Mouse (Mus musculus): ENCODE data around the gene Mael.

The Mael gene

GRCm38 (mm10) chr1:166204171-166204570, 34.4 kb downstream of the Mael start:
- DNase-seq = no peak

- no peak for DNase-seq
These were observed 48.7 kb downstream of the Mael start for GRCm38 (mm10) chr1:166189821-166190220.

DNA sequence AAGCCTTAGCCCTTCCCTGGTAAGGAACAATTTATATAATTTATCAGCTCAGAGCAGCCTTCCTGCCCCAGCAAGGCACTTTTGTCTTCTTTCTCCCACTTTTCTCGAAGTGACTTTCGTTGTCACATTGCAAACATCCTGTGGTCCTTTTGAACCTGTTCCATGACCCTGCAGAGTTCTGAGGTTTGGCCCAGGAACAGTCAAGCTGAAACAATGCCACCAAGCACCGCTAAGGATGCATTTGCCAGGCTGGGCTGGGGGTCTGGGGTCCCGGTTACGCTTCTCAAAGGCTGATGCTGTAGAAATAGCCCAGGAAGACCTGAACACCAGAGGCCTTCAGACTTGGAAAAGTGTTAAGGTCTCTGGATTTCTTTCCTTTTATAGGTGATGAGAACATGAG, 53.2 kb downstream of the Mael start:
- DNase-seq = no peak

GRCm38 (mm10) chr1:166184391-166185229, 53.9 kb downstream of the Mael start:
- no peak for DNase-seq

DNA sequence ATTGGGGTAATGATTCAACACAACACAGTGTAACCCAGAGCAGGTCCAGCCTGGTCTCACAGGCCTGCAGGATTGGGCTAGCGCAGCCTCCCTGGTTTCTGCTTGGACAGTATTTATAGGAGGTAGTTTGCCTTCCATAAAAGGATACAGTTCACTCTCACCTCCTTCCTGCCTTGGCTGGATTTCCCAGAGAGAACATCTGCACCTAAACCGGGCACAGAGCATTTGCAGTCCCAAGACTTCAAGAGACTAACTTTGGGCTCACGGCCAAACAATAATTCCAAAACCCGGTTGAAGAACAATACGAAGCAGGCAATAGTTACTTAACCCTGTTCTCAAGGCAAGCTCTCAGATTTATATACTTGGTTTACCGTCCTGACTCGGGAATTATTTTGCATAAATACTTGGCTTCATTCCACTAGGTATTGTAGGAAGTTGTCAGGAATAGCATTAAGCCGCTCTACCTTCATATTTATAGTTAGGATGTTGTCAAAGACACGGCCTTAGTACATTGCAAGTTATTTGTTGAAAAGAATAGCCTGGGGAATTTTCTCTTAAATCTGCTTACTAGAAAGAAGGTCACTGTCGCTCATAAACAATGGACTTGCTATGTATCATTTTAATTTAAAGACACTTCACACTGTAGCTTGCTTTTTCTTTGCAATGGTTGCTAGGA, 55.5 kb downstream of the Mael start:
- DNase-seq = no peak

- DNase-seq = no peak
These were observed 57.0 kb downstream of the Mael start for GRCm38 (mm10) chr1:166181510-166181909.

DNA sequence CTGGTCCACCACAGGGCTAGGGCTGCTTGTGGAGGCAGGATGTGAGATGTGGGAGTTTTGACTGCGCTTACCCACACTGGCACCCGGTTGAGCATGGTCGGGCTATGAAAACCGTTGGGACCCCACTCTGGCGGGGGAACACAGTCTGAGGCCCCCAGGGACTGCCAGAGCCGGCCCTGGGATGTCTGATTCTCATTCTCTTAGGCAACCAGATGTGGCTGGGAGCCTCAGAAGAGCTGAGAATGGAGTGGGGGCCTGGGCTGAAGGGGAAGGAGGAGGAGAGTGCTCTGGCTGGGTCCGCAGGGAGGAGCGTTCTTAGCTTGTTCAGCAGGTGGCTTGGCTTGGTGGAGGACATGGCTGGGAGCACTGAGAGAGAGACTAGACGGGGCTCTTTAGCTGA, 64.9 kb downstream of the Mael start:
- DNase-seq = no peak

GRCm38 (mm10) chr1:166172992-166173391, 65.6 kb downstream of the Mael start:
- no peak for DNase-seq

DNA sequence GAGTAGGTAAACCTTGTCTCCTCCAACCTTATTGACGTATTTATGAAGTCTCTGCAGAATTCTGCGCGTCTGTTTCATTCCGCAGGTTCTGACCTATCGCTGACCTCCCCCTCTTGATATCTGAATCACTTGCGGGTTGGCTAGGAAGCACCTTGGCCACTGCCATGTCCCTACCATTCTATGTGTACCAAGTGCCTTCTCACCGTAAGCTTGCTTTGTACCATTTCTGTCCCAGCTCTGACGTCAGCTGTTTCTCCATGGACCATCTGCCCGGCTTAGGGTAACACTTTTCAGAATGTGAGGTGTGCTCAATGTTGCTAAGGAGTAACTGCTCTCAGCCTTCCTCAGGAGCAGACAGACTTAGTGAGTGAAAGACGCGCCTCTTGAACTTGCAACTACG, 67.7 kb downstream of the Mael start:
- DNase-seq = no peak

DNA sequence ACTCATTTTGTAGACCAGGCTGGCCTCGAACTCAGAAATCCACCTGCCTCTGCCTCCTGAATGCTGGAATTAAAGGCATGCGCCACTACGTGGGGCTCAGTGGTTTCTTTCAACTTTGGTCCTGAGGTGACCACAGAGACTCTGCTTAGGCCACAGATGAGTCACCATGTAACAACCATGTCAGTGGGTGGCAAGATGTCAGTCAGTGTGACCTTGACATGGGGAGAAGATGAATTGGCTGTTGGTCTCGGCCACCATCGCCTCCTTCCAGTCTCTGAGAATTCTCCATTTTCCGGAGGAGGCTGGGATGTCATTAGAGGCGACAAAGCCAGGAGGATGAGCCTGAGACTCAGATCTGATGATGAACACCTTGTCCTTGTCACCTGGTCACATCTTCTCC, 68.8 kb downstream of the Mael start:
- DNase-seq = no peak

GRCm38 (mm10) chr1:166168017-166168416, 70.5 kb downstream of the Mael start:
- no peak for DNase-seq

DNA sequence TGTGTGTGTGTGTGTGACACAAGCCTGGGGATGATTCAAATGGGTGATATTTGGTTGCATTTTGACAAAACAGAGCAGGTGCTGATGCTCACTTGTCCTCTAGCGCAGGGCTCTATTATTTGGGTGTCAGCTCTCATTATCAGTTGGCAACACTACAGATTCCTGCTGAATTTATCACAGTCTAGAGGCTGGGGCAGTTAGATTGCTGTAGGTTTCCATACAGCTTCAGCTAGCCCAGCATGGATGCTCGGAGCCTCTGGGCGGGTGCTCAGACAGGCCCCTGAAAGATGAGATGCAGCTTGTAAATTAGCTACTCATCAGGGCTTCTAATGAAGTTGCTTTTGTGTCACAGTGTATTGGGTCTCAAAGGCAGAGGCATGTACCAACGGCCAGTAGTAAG, 71.1 kb downstream of the Mael start:
- no peak for DNase-seq

DNA sequence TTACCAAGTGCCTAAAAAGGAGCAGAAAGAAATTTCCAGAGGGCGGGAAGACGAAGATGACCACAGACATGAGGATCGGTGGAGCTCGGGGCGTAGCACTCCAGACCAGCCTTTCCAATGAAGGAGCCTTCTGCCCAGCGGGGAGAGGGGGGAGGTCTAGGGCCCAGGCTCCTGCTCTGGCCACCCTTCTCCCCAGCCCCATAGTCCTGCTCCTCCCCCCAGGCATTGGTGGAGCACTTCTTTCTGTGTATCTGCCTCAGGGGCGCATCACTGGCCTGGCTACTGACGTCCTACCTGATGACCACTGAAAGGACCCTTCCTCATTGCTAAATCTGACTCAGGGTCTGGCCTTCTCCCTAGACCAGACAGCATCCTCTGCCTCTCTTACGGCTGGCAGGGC, 73.4 kb downstream of the Mael start:
- no peak for DNase-seq

GRCm38 (mm10) chr1:166164580-166164979, 74.0 kb downstream of the Mael start:
- DNase-seq = no peak

- peak; percentile 80 for DNase-seq
These were observed 77.7 kb downstream of the Mael start for GRCm38 (mm10) chr1:166160569-166161445.

DNA sequence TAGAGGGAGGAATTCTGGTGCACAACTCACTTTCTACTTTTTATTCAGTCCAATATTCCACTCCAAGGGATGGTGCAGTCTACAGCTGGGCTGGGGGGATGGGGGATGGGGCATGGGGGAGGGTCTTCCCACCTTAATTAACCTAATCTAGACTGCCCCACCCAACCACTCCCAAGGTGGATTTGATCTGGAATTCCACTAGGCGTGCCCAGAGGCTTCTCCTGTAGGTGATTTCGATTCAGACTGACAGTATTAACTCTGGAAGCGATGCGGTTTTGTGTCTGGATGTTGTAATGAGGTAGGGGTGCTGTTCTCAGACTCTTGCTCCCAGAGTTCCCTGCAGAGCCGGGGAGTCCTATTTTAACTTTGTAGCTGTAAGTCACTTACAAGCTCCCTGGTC, 78.4 kb downstream of the Mael start:
- no peak for DNase-seq

- no peak for DNase-seq
These were observed 79.9 kb downstream of the Mael start for GRCm38 (mm10) chr1:166158664-166159063.

DNA sequence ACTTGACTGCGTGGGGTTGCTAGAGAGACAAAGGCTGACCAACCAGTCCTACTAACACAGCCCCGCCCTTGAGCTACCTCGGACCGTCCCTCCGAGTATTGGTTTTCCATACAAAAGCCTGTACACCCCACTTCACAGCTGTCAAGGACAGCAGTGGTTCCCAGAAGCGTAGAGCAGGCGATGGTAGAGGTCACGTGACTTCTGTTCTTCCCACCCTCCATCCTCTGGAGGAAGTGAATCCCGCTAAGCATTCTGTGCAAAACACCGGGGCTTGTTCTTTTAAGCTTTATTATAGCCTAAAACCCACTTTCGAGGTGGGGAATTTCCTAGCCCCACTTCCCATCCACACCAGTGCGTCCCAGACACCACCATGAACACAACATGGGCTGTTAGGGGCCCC, 80.8 kb downstream of the Mael start:
- no peak for DNase-seq

GRCm38 (mm10) chr1:166155113-166155494, 83.4 kb downstream of the Mael start:
- no peak for DNase-seq

DNA sequence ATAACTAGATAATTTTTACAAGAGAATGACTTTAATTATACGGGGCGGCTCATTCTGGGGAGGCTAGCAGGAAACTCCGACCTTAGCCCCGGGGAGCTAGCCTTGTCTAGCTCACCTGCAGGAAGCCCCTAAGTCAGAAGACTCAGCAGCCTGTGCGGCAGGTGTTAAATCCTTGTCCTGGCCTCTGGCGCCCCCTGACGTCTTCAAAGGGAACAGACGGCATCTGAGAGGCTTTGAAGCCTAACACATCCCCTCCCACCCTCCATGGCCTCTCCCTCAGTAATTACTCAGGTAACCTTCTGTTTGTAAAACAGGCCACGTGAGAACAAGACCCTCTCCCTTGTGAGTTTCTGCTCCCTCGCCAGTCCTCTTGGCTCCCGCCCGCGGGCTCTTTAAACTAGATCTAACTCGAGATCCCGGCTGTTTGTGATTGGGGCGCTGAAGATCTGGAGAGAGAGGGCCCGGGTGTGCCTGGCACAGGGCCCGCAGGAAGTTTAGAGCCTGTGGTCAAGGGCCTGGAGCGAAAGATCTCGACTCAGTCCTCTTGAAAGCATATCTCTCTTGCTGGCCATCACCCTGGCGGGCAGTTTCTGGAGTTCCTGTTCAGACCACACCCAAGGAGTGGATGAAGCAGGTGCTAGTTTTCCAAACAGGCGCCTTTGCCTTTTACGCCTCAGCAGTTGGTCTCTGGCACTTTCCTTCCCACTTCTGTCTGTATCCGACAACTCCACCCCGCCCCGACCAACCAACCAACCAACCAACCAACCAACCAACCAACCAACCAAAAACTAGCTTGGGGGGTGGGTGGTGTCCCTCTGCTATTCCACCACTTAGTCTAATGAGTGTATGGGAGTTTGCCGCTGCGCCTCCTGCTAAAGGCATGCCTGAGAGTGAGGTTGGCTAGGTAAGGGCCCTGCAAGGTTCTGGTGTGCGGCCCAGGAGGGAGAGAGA, 84.1 kb downstream of the Mael start:
- DNase-seq = peak; percentile 89

GRCm38 (mm10) chr1:166153351-166154120, 85.0 kb downstream of the Mael start:
- peak; percentile 98 for DNase-seq

- DNase-seq = no peak
These were observed 86.5 kb downstream of the Mael start for GRCm38 (mm10) chr1:166152034-166152433.

All from thymus, postnatal 4 days (tissue).